Mouse (Mus musculus) C2C12 (cell line): ENCODE data around the gene Orc3. TPM values are rescaled to one million over a fixed set of nuclear protein-coding genes. Genes with fewer than 3 reads are reported as not detected.
"Not testable (repeated sequence)": the region's sequence is repeated elsewhere in the genome, so short reads cannot be mapped to it uniquely, and the experiment has no call there.

Source experiments
- H3K27me3 ChIP-seq: one replicate; pipeline ENCODE4 v1.6.1; 2011; ENCODE audit not compliant: control insufficient read depth, insufficient read depth, insufficient read length
- H3K36me3 ChIP-seq: one replicate; pipeline ENCODE4 v1.6.1; 2011; ENCODE audit not compliant: control insufficient read depth, insufficient read depth
- H3K4me3 ChIP-seq: one replicate; pipeline ENCODE4 v1.5.1; 2011; ENCODE audit warnings: mild to moderate bottlenecking, control low read depth; ENCODE audit not compliant: poor library complexity, insufficient read depth, severe bottlenecking
- H3K79me2 ChIP-seq: one replicate; pipeline ENCODE4 v1.6.1; 2011; ENCODE audit not compliant: control insufficient read depth, insufficient read depth
- H3K79me3 ChIP-seq: one replicate; pipeline ENCODE4 v1.6.1; 2011; ENCODE audit warnings: low read depth, control low read depth
- H3ac ChIP-seq: one replicate; pipeline ENCODE3; 2011; ENCODE audit warnings: low read depth; ENCODE audit not compliant: control insufficient read depth, insufficient read length
- CEBPB ChIP-seq: IDR thresholded peaks from one replicate; pipeline ENCODE4 v1.6.1; 2011; ENCODE audit warnings: low read depth, mild to moderate bottlenecking, control low read depth, moderate library complexity
- CTCF ChIP-seq: IDR thresholded peaks from one replicate; pipeline ENCODE4 v1.5.1; 2011; ENCODE audit not compliant: control insufficient read depth, insufficient read depth, insufficient read length
- FOSL1 ChIP-seq: IDR thresholded peaks from one replicate; pipeline ENCODE4 v1.8.0; 2011; ENCODE audit warnings: mild to moderate bottlenecking, low read length; ENCODE audit not compliant: poor library complexity, insufficient read depth, severe bottlenecking
- MAX ChIP-seq: IDR thresholded peaks from one replicate; pipeline ENCODE4 v1.6.1; 2011; ENCODE audit warnings: mild to moderate bottlenecking, control low read depth
- MYOD1 ChIP-seq: IDR thresholded peaks from one replicate; pipeline ENCODE4 v1.6.1; 2011; ENCODE audit warnings: low read depth; ENCODE audit not compliant: control insufficient read depth, insufficient read length
- MYOG ChIP-seq: IDR thresholded peaks from one replicate; pipeline ENCODE4 v1.6.1; 2011; ENCODE audit not compliant: control insufficient read depth, insufficient read length; ENCODE audit errors: extremely low read depth
- USF1 ChIP-seq: IDR thresholded peaks from one replicate; pipeline ENCODE4 v1.6.1; 2011; ENCODE audit warnings: low read depth, mild to moderate bottlenecking, control low read depth, moderate library complexity
- polyA plus RNA-seq: library from polyadenylated mRNA; unstranded; fragments of >200 nt; fragmentation: generic; extraction: Trizol; gene quantifications from one replicate; pipeline ENCODE4 v1.2.1, GENCODE M21; 2012; ENCODE audit warnings: missing spikeins

The Orc3 gene
- polyA plus RNA-seq, 1 experiment: 14.2 TPM

- TF ChIP-seq FOSL1 (no peak), MYOG (no peak)
- Histone ChIP-seq H3K79me3 (peaks cover 6% of the 10 kb centered on the region), H3K4me3 (no peak overlapping the region), H3K27me3 (no peaks in the 10 kb centered on the region), H3K36me3 (peaks cover 58% of the 10 kb centered on the region), H3ac (no peak overlapping the region), H3K79me2 (peaks cover 9% of the 10 kb centered on the region)
Observed at GRCm38 (mm10) chr4:34606658-34607057, 8.1 kb downstream of the Orc3 start.

DNA sequence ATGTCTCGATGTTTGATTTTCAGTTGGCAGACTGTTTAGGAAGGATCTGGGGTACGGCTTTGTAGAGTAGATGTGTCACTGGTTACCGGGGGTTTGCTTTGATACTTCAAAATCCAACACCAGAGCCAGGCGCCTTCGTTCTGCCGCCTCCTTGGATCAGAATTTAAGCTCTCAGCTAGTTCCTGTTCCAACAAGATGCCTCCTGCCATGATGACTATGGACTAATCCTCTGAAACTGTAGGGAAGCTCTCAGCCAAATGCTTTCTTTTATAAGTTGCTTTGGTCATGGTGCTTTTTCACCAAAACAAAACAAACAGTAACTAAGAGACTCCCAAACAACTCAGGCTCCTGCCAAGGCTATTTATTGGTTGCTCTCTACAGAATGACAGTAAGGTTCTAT lies 11.6 kb downstream of the Orc3 start:
- Histone ChIP-seq H3ac (no peak overlapping the region), H3K79me3 (no peaks in the 10 kb centered on the region), H3K36me3 (peaks cover 67% of the 10 kb centered on the region), H3K27me3 (no peaks in the 10 kb centered on the region), H3K79me2 (no peaks in the 10 kb centered on the region), H3K4me3 (no peak overlapping the region)
- TF ChIP-seq MYOG (no peak), MYOD1 (no peak), CTCF (no peak), USF1 (no peak), FOSL1 (no peak), CEBPB (no peak), MAX (no peak)

- H3K27me3 ChIP-seq: no peaks in the 10 kb centered on the region
- TF ChIP-seq MYOD1 (no peak), FOSL1 (no peak)
- no peaks in the 10 kb centered on the region for H3K79me2 ChIP-seq
- peaks cover 75% of the 10 kb centered on the region for H3K36me3 ChIP-seq
- peaks cover 2% of the 10 kb centered on the region for H3K79me3 ChIP-seq
- H3ac ChIP-seq: no peak overlapping the region
- H3K4me3 ChIP-seq: no peak overlapping the region
Observed at GRCm38 (mm10) chr4:34584871-34585607, 29.7 kb downstream of the Orc3 start.

DNA sequence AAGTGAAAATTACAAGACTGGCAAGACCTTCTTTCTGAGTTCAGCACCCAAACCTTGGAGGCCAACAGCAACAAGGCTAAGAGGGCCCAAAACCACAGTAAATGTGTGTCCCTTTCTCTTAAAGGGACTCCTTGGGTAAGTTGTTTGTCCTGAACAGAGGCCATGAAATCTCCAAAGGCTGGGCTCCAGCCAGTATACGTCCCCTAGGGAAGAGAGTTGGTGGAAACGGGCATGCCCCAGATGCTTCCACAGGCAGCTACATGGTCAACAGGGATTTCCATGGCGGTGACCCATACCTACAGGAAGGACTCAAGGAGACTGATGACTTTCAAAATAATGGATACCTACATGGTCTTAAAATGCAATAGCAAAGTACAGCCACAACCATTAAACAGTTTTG lies 31.3 kb downstream of the Orc3 start:
- peaks cover 76% of the 10 kb centered on the region for H3K36me3 ChIP-seq
- H3K79me2 ChIP-seq: no peaks in the 10 kb centered on the region
- TF ChIP-seq CEBPB: no peak
- TF ChIP-seq MYOD1: no peak
- TF ChIP-seq MYOG: no peak
- no peak for TF ChIP-seq USF1
- TF ChIP-seq MAX: no peak
- TF ChIP-seq FOSL1: no peak
- no peak for TF ChIP-seq CTCF

DNA sequence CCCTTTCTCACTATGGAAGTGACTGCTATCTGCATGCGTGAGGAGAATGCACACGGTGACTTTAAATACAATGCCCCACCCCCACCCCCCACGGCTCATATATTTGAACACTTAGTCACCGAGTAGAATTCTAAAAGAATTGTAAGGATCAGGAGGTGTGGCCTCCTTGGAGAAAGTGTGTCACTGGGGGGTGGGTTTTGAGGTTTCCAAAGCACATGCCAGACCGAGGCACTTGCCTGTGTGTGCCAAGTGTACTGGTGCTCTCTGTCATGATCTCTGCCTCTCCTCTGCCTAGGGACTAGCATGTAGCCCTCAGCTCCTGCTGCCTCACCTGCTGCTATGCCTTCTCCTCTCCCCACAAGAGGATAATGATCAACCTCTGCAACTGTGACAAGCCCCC lies 32.3 kb downstream of the Orc3 start:
- Histone ChIP-seq H3ac (no peak overlapping the region), H3K4me3 (no peak overlapping the region), H3K79me3 (peaks cover 2% of the 10 kb centered on the region), H3K36me3 (peaks cover 75% of the 10 kb centered on the region), H3K79me2 (no peaks in the 10 kb centered on the region), H3K27me3 (no peaks in the 10 kb centered on the region)
- peak; percentile 21 for TF ChIP-seq MAX
- no peak for TF ChIP-seq FOSL1

More for the DNA sequence above, 31.3 kb downstream of the Orc3 start:
- H3K79me3 ChIP-seq: peaks cover 2% of the 10 kb centered on the region
- no peaks in the 10 kb centered on the region for H3K27me3 ChIP-seq
- H3K4me3 ChIP-seq: no peak overlapping the region
- no peak overlapping the region for H3ac ChIP-seq

- no peak overlapping the region for H3ac ChIP-seq
- H3K79me2 ChIP-seq: no peaks in the 10 kb centered on the region
- peaks cover 2% of the 10 kb centered on the region for H3K79me3 ChIP-seq
- H3K36me3 ChIP-seq: peaks cover 76% of the 10 kb centered on the region
- no peak overlapping the region for H3K4me3 ChIP-seq
- H3K27me3 ChIP-seq: no peaks in the 10 kb centered on the region
- no peak for TF ChIP-seq CTCF
- TF ChIP-seq USF1: no peak
- no peak for TF ChIP-seq FOSL1
- no peak for TF ChIP-seq MYOG
- no peak for TF ChIP-seq CEBPB
Observed at GRCm38 (mm10) chr4:34581990-34582389, 32.8 kb downstream of the Orc3 start.

DNA sequence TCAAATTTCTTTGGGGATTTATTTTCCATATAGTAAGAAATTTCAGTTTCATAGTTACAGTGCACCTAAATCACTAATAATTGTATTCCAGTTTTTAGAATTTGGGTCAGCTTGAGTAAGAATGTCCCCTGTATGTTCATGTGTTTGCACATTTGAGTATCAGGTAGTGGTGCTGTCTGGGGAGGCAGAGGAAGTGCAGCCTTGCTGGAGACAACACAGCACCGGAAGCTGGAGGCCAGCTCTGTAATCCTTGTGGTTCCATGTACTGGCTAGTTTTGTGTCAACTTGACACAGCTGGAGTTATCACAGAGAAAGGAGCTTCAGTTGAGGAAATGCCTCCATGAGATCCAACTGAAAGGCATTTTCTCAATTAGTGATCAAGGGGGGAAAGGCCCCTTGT lies 33.3 kb downstream of the Orc3 start:
- H3ac ChIP-seq, H3K4me3 ChIP-seq, H3K79me2 ChIP-seq, H3K79me3 ChIP-seq, H3K27me3 ChIP-seq: not testable (repeated sequence)
- H3K36me3 ChIP-seq: peaks cover 79% of the 10 kb centered on the region
